Mouse (Mus musculus) spleen, postnatal 10 days (tissue): Measurements from ENCODE around the gene Eif6.
"Not testable (repeated sequence)": the region's sequence is repeated elsewhere in the genome, so short reads cannot be mapped to it uniquely, and the experiment has no call there.

Experiments used
- DNase-seq, 2 experiments: peaks; one replicate each; pipeline ENCODE4 v3.0.0; 2021 to 2022; ENCODE audit warnings: low spot score in 2 of 2

The Eif6 gene

GRCm38 (mm10) chr2:155826630-155827424, at the start of gene Eif6:
TSS of gene Eif6 (minus strand) at chr2:155826925.
- DNase-seq: peak in 1 of 2 experiments; percentile 89

GRCm38 (mm10) chr2:155873636-155874035, 46.9 kb upstream of the Eif6 start:
- no peak for DNase-seq

GRCm38 (mm10) chr2:155872930-155873507, 46.3 kb upstream of the Eif6 start:
- DNase-seq: no peak

GRCm38 (mm10) chr2:155872486-155872885, 45.8 kb upstream of the Eif6 start:
- DNase-seq: no peak

- no peak for DNase-seq
These were observed 43.0 kb upstream of the Eif6 start for GRCm38 (mm10) chr2:155869772-155870171.

- no peak for DNase-seq
These were observed 41.6 kb upstream of the Eif6 start for GRCm38 (mm10) chr2:155868320-155868719.

GRCm38 (mm10) chr2:155863301-155863867, 36.7 kb upstream of the Eif6 start:
- DNase-seq: no peak

- no peak for DNase-seq
These were observed 36.0 kb upstream of the Eif6 start for GRCm38 (mm10) chr2:155862573-155863300.

GRCm38 (mm10) chr2:155861581-155861980, 34.9 kb upstream of the Eif6 start:
- no peak for DNase-seq

GRCm38 (mm10) chr2:155860102-155860501, 33.4 kb upstream of the Eif6 start:
- DNase-seq: no peak

- DNase-seq: no peak
These were observed 25.8 kb upstream of the Eif6 start for GRCm38 (mm10) chr2:155852536-155852935.

GRCm38 (mm10) chr2:155850120-155850519, 23.4 kb upstream of the Eif6 start:
- no peak for DNase-seq

- DNase-seq: no peak
These were observed 22.7 kb upstream of the Eif6 start for GRCm38 (mm10) chr2:155849464-155849863.

GRCm38 (mm10) chr2:155848291-155848690, 21.6 kb upstream of the Eif6 start:
- DNase-seq: peak; percentile 68 to 84

GRCm38 (mm10) chr2:155846930-155847329, 20.2 kb upstream of the Eif6 start:
- no peak for DNase-seq

GRCm38 (mm10) chr2:155838961-155839360, 12.2 kb upstream of the Eif6 start:
- no peak for DNase-seq

GRCm38 (mm10) chr2:155837961-155838360, 11.2 kb upstream of the Eif6 start:
- no peak for DNase-seq

GRCm38 (mm10) chr2:155834732-155835131, 8.0 kb upstream of the Eif6 start, which contains the start of gene Fam83c:
TSS of gene Fam83c (minus strand) at chr2:155834854.
- no peak for DNase-seq

- DNase-seq: not testable (repeated sequence)
These were observed 5.4 kb upstream of the Eif6 start for GRCm38 (mm10) chr2:155832087-155832486.

GRCm38 (mm10) chr2:155831302-155831701, 4.6 kb upstream of the Eif6 start:
- DNase-seq: no peak

GRCm38 (mm10) chr2:155830841-155831240, 4.1 kb upstream of the Eif6 start:
- DNase-seq: no peak
